Mouse (Mus musculus) heart, embryonic 11.5 days (tissue): ENCODE measurements around the gene Oscp1. TPM values are rescaled to one million over a fixed set of nuclear protein-coding genes. Genes with fewer than 3 reads are reported as not detected.

ENCODE experiments used
- polyA plus RNA-seq: library from polyadenylated mRNA; unstranded; fragments of >200 nt; fragmentation: Nextera tagmentation; extraction: Ambion mirVana; gene quantifications from 2 replicates; pipeline ENCODE4 v1.2.1, GENCODE M21; 2014

Gene Oscp1
- polyA plus RNA-seq, 1 experiment from 2014 or later = 5.3 TPM

Other genes starting within 250 kb of the Oscp1 start
- 0.33 and 0.70 TPM in 2 replicates for gene Csf3r, start 34.0 kb upstream of the Oscp1 start, polyA plus RNA-seq
- 136 and 155 TPM in 2 replicates for gene Mrps15, start 11.6 kb upstream of the Oscp1 start, polyA plus RNA-seq
- 42.8 and 44.5 TPM in 2 replicates for gene Lsm10, start 38.1 kb downstream of the Oscp1 start, polyA plus RNA-seq
- 18.5 and 23.2 TPM in 2 replicates for gene Stk40, start 45.4 kb downstream of the Oscp1 start, polyA plus RNA-seq
- 31.9 and 33.5 TPM in 2 replicates for gene Eva1b, start 89.2 kb downstream of the Oscp1 start, polyA plus RNA-seq
- 2.7 and 3.1 TPM in 2 replicates for gene Sh3d21, start 104.9 kb downstream of the Oscp1 start, polyA plus RNA-seq
- 131 and 155 TPM in 2 replicates for gene Thrap3, start 144.2 kb downstream of the Oscp1 start, polyA plus RNA-seq
- 37.0 and 44.6 TPM in 2 replicates for gene Map7d1, start 197.8 kb downstream of the Oscp1 start, polyA plus RNA-seq
- 11.0 and 28.0 TPM in 2 replicates for gene Trappc3, start 203.8 kb downstream of the Oscp1 start, polyA plus RNA-seq
- gene Col8a2, start 228.2 kb downstream of the Oscp1 start, polyA plus RNA-seq = 2.0 and 3.0 TPM in 2 replicates